Mouse (Mus musculus) myocyte (in vitro differentiated cells): Measurements from ENCODE around the gene Gstm6.

Source experiments
- CEBPB ChIP-seq: IDR thresholded peaks from 2 replicates; pipeline ENCODE4 v1.6.1; 2011; ENCODE audit warnings: mild to moderate bottlenecking, moderate library complexity; ENCODE audit not compliant: poor library complexity, insufficient read depth, severe bottlenecking
- E2F4 ChIP-seq: IDR thresholded peaks from one replicate; pipeline ENCODE4 v1.6.1; 2011; ENCODE audit warnings: mild to moderate bottlenecking, control low read depth, moderate library complexity; ENCODE audit not compliant: insufficient read depth
- MAX ChIP-seq: IDR thresholded peaks from one replicate; pipeline ENCODE4 v1.6.1; 2011; ENCODE audit warnings: low read depth, mild to moderate bottlenecking, control low read depth
- POLR2A ChIP-seq: IDR thresholded peaks from one replicate; pipeline ENCODE4 v1.6.1; 2011; ENCODE audit warnings: low read depth, mild to moderate bottlenecking, control low read depth, moderate library complexity; ENCODE audit not compliant: insufficient read length
- POLR2AphosphoS2 ChIP-seq: IDR thresholded peaks from one replicate; pipeline ENCODE4 v1.6.1; 2011; ENCODE audit warnings: low read depth, control low read depth; ENCODE audit not compliant: insufficient read length
- REST ChIP-seq: IDR thresholded peaks from one replicate; pipeline ENCODE4 v1.6.1; 2011; ENCODE audit warnings: mild to moderate bottlenecking, control low read depth, moderate library complexity; ENCODE audit not compliant: insufficient read depth, insufficient read length
- TCF12 ChIP-seq: IDR thresholded peaks from one replicate; pipeline ENCODE4 v1.6.1; 2011; ENCODE audit warnings: mild to moderate bottlenecking, control low read depth; ENCODE audit not compliant: poor library complexity, insufficient read depth, severe bottlenecking
- TCF3 ChIP-seq: IDR thresholded peaks from one replicate; pipeline ENCODE4 v1.6.1; 2011; ENCODE audit warnings: low read depth, control low read depth; ENCODE audit not compliant: insufficient read length
- USF1 ChIP-seq: IDR thresholded peaks from one replicate; pipeline ENCODE4 v1.6.1; 2011; ENCODE audit warnings: low read depth, mild to moderate bottlenecking, control low read depth, moderate library complexity

- no peak for TF ChIP-seq CEBPB
- no peak for TF ChIP-seq REST
- TF ChIP-seq POLR2A, result no peak
- no peak for TF ChIP-seq E2F4
- TF ChIP-seq TCF12, result no peak
- no peak for TF ChIP-seq MAX
- TF ChIP-seq TCF3, result no peak
- no peak for TF ChIP-seq POLR2AphosphoS2
- no peak for TF ChIP-seq USF1
Measured at GRCm38 (mm10) chr3:107945729-107946128, 2.2 kb upstream of the Gstm6 start.
